ENCODE assay signal across 16 mouse cellular contexts in genomic region chr7:34531639-34532038, GRCm38 (mm10).
"Had no signal": no experiment of that assay in that cellular context is flagged by ENCODE, and none has a peak within 500 bp of the region (broad histone marks: within the 10 kb centered on the region; RNA-seq: fewer than 3 reads in every experiment).

No protein-coding gene starts in this region.

- H3K9ac ChIP-seq: neural tube, embryonic 12.5 days; neural tube, embryonic 13.5 days; neural tube, embryonic 15.5 days; stomach, embryonic 15.5 days had no signal

- H3K36me3 ChIP-seq: neural tube, embryonic 12.5 days; neural tube, embryonic 13.5 days; neural tube, embryonic 15.5 days; stomach, embryonic 15.5 days had no signal

- DNase-seq: retina, postnatal 1 day; right cerebral cortex, adult 18-20 months; right cerebral cortex, postnatal 25 days; right cerebral cortex, postnatal 4 days; spleen, adult 18-20 months; thymus, adult 18-20 months; thymus, adult 2 months; thymus, postnatal 14 days; thymus, postnatal 25 days; thymus, postnatal 36 days; thymus, postnatal 4 days had no signal

- H3K27ac ChIP-seq: neural tube, embryonic 12.5 days; neural tube, embryonic 13.5 days; neural tube, embryonic 15.5 days; stomach, embryonic 15.5 days; stomach, postnatal 0 days had no signal

- H3K27me3 ChIP-seq: neural tube, embryonic 12.5 days; neural tube, embryonic 13.5 days; neural tube, embryonic 15.5 days; stomach, embryonic 15.5 days had no signal

- H3K4me3 ChIP-seq: neural tube, embryonic 12.5 days; neural tube, embryonic 13.5 days; neural tube, embryonic 15.5 days; stomach, embryonic 15.5 days had no signal

- H3K9me3 ChIP-seq: neural tube, embryonic 12.5 days; neural tube, embryonic 13.5 days; neural tube, embryonic 15.5 days; stomach, embryonic 15.5 days had no signal

- H3K4me2 ChIP-seq: neural tube, embryonic 12.5 days; neural tube, embryonic 13.5 days; neural tube, embryonic 15.5 days; stomach, embryonic 15.5 days had no signal

- H3K4me1 ChIP-seq: neural tube, embryonic 12.5 days; neural tube, embryonic 13.5 days; neural tube, embryonic 15.5 days; stomach, embryonic 15.5 days had no signal
